Comparison of ENCODE assay signal across 7 mouse cellular contexts in the genomic region with DNA sequence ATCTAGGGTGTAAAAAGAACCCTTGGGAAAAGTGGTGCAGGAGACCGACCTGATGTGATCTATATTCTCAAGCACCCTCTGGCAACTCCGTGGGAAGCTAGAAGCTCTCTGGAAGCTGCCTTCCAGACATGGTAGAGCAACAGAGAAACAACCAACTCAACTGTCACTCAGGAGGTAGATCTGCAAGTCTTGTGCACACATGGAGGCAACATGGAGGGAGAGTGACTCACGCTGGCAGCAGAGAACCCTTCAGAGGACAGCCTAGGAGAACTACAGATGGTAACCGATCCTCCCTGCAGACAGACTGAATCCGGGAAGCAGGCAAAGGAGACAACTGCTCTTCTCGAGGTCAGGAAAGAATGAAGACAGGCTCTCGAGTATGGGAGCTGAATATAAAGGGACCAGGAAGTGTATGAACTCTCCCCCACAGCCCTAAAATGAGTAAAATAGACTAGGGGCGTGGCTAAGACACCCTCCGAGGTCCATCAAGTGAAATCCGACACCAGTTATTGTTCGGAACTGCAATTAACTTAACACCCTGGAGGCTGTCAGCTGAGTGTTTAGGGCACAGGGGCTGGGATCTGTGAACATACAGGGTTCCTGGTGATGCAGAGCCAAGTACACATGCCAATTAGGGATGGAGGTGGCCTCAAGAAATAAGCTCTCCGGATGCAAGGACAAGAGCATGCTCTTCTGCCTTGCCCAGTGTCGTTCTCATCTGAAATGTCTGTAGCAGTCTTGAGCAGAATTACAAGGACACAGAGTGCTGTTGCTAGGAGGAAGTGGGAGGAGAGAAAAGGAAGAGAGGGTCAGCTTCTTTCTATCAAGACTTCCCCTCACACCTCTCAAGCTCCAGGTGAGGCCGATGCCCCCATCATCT.
A peak's percentile ranks its signal among the peaks of the same experiment; 100 is the strongest.
DNase-seq lines count a peak whose midpoint lies in the region; ATAC-seq and TF ChIP-seq lines count a peak whose summit lies in the region.

No protein-coding gene starts in this region.

- DNase-seq in right cerebral cortex, adult 18-20 months: peak; percentile 59
- no peak for DNase-seq in right cerebral cortex, postnatal 14 days
- DNase-seq in retina, postnatal 1 day: peak; percentile 57
- DNase-seq in layer of hippocampus, postnatal 25 days (ENCODE audit: extremely low spot score in 1 of 2, low spot score in 1 of 2): no peak
- no peak for DNase-seq in urinary bladder, postnatal 25 days (ENCODE audit: low spot score)

- no peaks in the 10 kb centered on the region for H3K36me3 ChIP-seq in embryonic facial prominence, embryonic 12.5 days
- H3K36me3 ChIP-seq in intestine, postnatal 0 days (ENCODE audit: control insufficient read depth, insufficient read depth): no peaks in the 10 kb centered on the region

- no peak overlapping the region for H3K9ac ChIP-seq in embryonic facial prominence, embryonic 12.5 days
- H3K9ac ChIP-seq in intestine, postnatal 0 days (ENCODE audit: low read depth, low read length): no peak overlapping the region

- TF ChIP-seq CTCF in intestine, postnatal 0 days (IDR thresholded peaks at IDR 0.05; ENCODE audit: low read depth): no peak

- no peak overlapping the region for H3K27ac ChIP-seq in embryonic facial prominence, embryonic 12.5 days
- H3K27ac ChIP-seq in intestine, postnatal 0 days (ENCODE audit: low read depth, low read length): no peak overlapping the region

- no peaks in the 10 kb centered on the region for H3K9me3 ChIP-seq in embryonic facial prominence, embryonic 12.5 days
- H3K9me3 ChIP-seq in intestine, postnatal 0 days (ENCODE audit: control insufficient read depth): no peaks in the 10 kb centered on the region

- 0 out of 2 replicates have a peak, but pooled peaks have one; percentile 38 for ATAC-seq in embryonic facial prominence, embryonic 12.5 days (ENCODE audit: insufficient number of reproducible peaks, insufficient read depth, low FRiP score, low TSS enrichment)
- no peak for ATAC-seq in intestine, postnatal 0 days

- peaks cover 16% of the 10 kb centered on the region for H3K4me1 ChIP-seq in embryonic facial prominence, embryonic 12.5 days
- no peaks in the 10 kb centered on the region; the same call in 1 of the 2 replicates for H3K4me1 ChIP-seq in intestine, postnatal 0 days (replicated peaks; ENCODE audit: control insufficient read depth, insufficient read depth, low read length)

- peaks cover 60% of the 10 kb centered on the region for H3K27me3 ChIP-seq in embryonic facial prominence, embryonic 12.5 days
- H3K27me3 ChIP-seq in intestine, postnatal 0 days (replicated peaks; ENCODE audit: control insufficient read depth, insufficient read depth, low read length): peaks cover 42% of the 10 kb centered on the region

- peak overlapping the region; percentile 99 for H3K4me2 ChIP-seq in embryonic facial prominence, embryonic 12.5 days (replicated peaks)
- peak overlapping the region; percentile 17; the same call in 1 of the 2 replicates for H3K4me2 ChIP-seq in intestine, postnatal 0 days (replicated peaks; ENCODE audit: low read depth)

- 11% methylated on average over 14 of the region's 14 CpGs for WGBS in embryonic facial prominence, embryonic 12.5 days
- WGBS in intestine, postnatal 0 days: 10% methylated on average over 14 of the region's 14 CpGs

- H3K4me3 ChIP-seq in embryonic facial prominence, embryonic 12.5 days: peak overlapping the region; percentile 72; the same call in 1 of the 2 replicates
- no peak overlapping the region for H3K4me3 ChIP-seq in intestine, postnatal 0 days (ENCODE audit: low read depth, low read length)

Comparison
In these comparisons a context has a peak if more than half of its experiments do, and no peak if none do; other contexts are left out.
1. DNase-seq: peak in right cerebral cortex, adult 18-20 months (single experiment) and retina, postnatal 1 day (single experiment); none in right cerebral cortex, postnatal 14 days (single experiment), layer of hippocampus, postnatal 25 days (0 of 2) and urinary bladder, postnatal 25 days (single experiment).